Mouse (Mus musculus) heart, embryonic 11.5 days (tissue): ENCODE measurements at regions not wholly inside any gene's neighbourhood (a gene's known extent, or its start where the extent isn't known, plus 50 kb on each side); places are given as distances from the start of the nearest gene placed in this dataset.

Experiments used
- ATAC-seq: fragments of 200-750 bp; cut with Nextera tagmentation; replicated peaks from 2 replicates; pipeline ENCODE4 v1.8.0; 2017; ENCODE audit warnings: moderate library complexity; ENCODE audit not compliant: insufficient number of reproducible peaks, low FRiP score, low TSS enrichment
- H3K27ac ChIP-seq: fragments of 300-500 bp; sonication (generic); 2 replicates; pipeline ENCODE4 v1.5.1; 2014; ENCODE audit warnings: mild to moderate bottlenecking, low read depth, low read length
- H3K27me3 ChIP-seq: fragments of 300-500 bp; sonication (generic); 2 replicates; pipeline ENCODE4 v1.6.1; 2014; ENCODE audit warnings: mild to moderate bottlenecking, low read length, mixed read lengths; ENCODE audit not compliant: control insufficient read depth, insufficient read depth
- H3K36me3 ChIP-seq: fragments of 300-500 bp; sonication (generic); 2 replicates; pipeline ENCODE4 v1.6.1; 2014; ENCODE audit warnings: mild to moderate bottlenecking, low read length, moderate library complexity, mixed read lengths; ENCODE audit not compliant: control insufficient read depth, insufficient read depth
- H3K4me1 ChIP-seq: fragments of 300-500 bp; sonication (generic); 2 replicates; pipeline ENCODE4 v1.6.1; 2014; ENCODE audit warnings: low read length; ENCODE audit not compliant: control insufficient read depth, insufficient read depth
- H3K4me2 ChIP-seq: fragments of 300-500 bp; sonication (generic); 2 replicates; pipeline ENCODE4 v1.6.1; 2014; ENCODE audit warnings: mild to moderate bottlenecking, moderate library complexity
- H3K4me3 ChIP-seq: fragments of 300-500 bp; sonication (generic); 2 replicates; pipeline ENCODE4 v1.5.1; 2014; ENCODE audit warnings: low read depth, low read length
- H3K9ac ChIP-seq: fragments of 300-500 bp; sonication (generic); 2 replicates; pipeline ENCODE4 v1.6.1; 2014; ENCODE audit warnings: mild to moderate bottlenecking, low read depth, low read length, moderate library complexity
- H3K9me3 ChIP-seq: fragments of 300-500 bp; sonication (generic); replicated peaks from 2 replicates; pipeline ENCODE4 v1.6.1; 2016; ENCODE audit warnings: low read length; ENCODE audit not compliant: control insufficient read depth
- WGBS: fragments of 180-500 bp; shearing (Covaris S2); extraction: QIAGEN DNeasy Blood & Tissue Kit; methylation state at CpG from one replicate; pipeline ENCODE4 v1.1.7; 2014; ENCODE audit not compliant: insufficient replicate concordance; 5-methylcytosine and 5-hydroxymethylcytosine counted together

DNA sequence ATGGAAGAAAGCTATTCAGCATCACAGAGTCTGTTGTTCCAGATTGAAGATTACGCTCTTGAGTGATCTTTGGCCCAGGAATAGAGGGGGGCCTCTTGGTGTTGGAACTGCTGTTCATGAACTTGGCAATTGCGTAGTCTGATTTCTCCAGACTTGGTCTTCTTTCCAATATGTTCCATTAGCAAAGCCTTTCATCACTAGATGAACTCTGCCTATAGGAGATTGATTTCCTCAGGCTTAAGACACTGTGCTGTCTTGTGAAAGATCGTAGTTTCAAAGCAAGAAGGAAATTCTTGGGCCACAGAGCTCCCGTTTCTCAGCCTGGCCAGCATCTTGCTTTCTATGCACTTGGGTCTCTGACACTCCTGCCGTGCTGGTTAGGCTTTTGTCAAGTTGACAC is 51.4 kb upstream of the Acsl1 start:
- Histone ChIP-seq H3K27me3 (no peaks in the 10 kb centered on the region), H3K27ac (no peak overlapping the region), H3K4me2 (no peak overlapping the region), H3K4me3 (no peak overlapping the region), H3K9me3 (0 out of 2 replicates have a peak, but pooled peaks cover 3% of the 10 kb centered on the region), H3K9ac (no peak overlapping the region), H3K36me3 (no peaks in the 10 kb centered on the region), H3K4me1 (peaks cover 12% of the 10 kb centered on the region; the same call in 1 of the 2 replicates)
- WGBS: 81% methylated on average over 5 of the region's 5 CpGs
- ATAC-seq: no peak

DNA sequence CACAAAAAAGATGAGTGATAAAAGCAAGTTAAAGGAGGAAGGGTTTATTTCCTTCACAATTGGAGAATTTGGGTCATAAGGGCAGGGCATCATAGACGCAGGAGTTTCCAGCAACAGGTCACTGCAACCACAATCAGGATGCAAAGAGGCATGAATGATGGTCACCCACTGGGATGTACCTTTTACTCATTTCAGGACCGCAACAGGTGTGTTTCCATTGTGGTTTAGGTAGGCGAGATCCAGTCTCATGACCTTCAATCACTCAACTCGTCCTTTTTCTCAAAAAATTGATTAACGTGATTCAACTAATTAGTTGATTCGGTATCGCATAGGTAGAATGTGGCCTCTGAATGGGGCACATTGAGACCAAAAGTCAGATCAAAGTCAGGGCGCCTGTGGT is 50.4 kb upstream of the Acsl1 start:
- 0 out of 2 replicates have a peak, but pooled peaks cover 1% of the 10 kb centered on the region for H3K9me3 ChIP-seq
- no peak overlapping the region for H3K4me3 ChIP-seq
- 91% methylated on average over 8 of the region's 8 CpGs for WGBS
- H3K9ac ChIP-seq: no peak overlapping the region
- H3K36me3 ChIP-seq: no peaks in the 10 kb centered on the region
- H3K4me1 ChIP-seq: peaks cover 12% of the 10 kb centered on the region; the same call in 1 of the 2 replicates
- H3K4me2 ChIP-seq: no peak overlapping the region
- ATAC-seq: no peak
- no peaks in the 10 kb centered on the region for H3K27me3 ChIP-seq
- no peak overlapping the region for H3K27ac ChIP-seq
